Mouse (Mus musculus) lung, embryonic 15.5 days (tissue): ENCODE measurements around the gene Cntn4. TPM values are rescaled to one million over a fixed set of nuclear protein-coding genes. Genes with fewer than 3 reads are reported as not detected.

Experiments used
- ATAC-seq: fragments of 200-750 bp; cut with Nextera tagmentation; 2 replicates; pipeline ENCODE4 v1.8.0; 2017; ENCODE audit warnings: moderate number of reproducible peaks, borderline replicate concordance; ENCODE audit not compliant: low FRiP score, low TSS enrichment; ENCODE audit errors: extremely low read depth
- H3K27ac ChIP-seq: fragments of 300-500 bp; sonication (generic); 2 replicates; pipeline ENCODE4 v1.5.1; 2015; ENCODE audit warnings: moderate library complexity, mild to moderate bottlenecking, inconsistent platforms
- H3K27me3 ChIP-seq: fragments of 300-500 bp; sonication (generic); 2 replicates; pipeline ENCODE4 v1.6.1; 2015; ENCODE audit warnings: inconsistent platforms
- H3K36me3 ChIP-seq: fragments of 300-500 bp; sonication (generic); 2 replicates; pipeline ENCODE4 v1.6.1; 2015; ENCODE audit warnings: inconsistent platforms
- H3K4me1 ChIP-seq: fragments of 300-500 bp; sonication (generic); 2 replicates; pipeline ENCODE4 v1.6.1; 2015; ENCODE audit warnings: inconsistent platforms
- H3K4me2 ChIP-seq: fragments of 300-500 bp; sonication (generic); 2 replicates; pipeline ENCODE4 v1.6.1; 2015; ENCODE audit warnings: inconsistent platforms, mild to moderate bottlenecking, moderate library complexity
- H3K4me3 ChIP-seq: fragments of 300-500 bp; sonication (generic); 2 replicates; pipeline ENCODE4 v1.5.1; 2015; ENCODE audit warnings: mild to moderate bottlenecking, inconsistent platforms
- H3K9ac ChIP-seq: fragments of 300-500 bp; sonication (generic); 2 replicates; pipeline ENCODE4 v1.6.1; 2015; ENCODE audit warnings: inconsistent platforms
- H3K9me3 ChIP-seq: fragments of 300-500 bp; sonication (generic); 2 replicates; pipeline ENCODE4 v1.6.1; 2016; ENCODE audit warnings: inconsistent platforms
- WGBS: fragments of 180-500 bp; shearing (Covaris S2); methylation state at CpG from one replicate; pipeline ENCODE4 v1.1.7; 2015; 5-methylcytosine and 5-hydroxymethylcytosine counted together
- polyA plus RNA-seq: library from polyadenylated mRNA; unstranded; fragments of >200 nt; fragmentation: Nextera tagmentation; extraction: Ambion mirVana; gene quantifications from 2 replicates; pipeline ENCODE4 v1.2.1, GENCODE M21; 2015

Cntn4 gene
- polyA plus RNA-seq, 1 experiment from 2014 or later: 1.7 TPM

GRCm38 (mm10) chr6:106426615-106427014, 749.2 kb downstream of the Cntn4 start:
- Histone ChIP-seq H3K4me2 (no peak overlapping the region), H3K27me3 (no peaks in the 10 kb centered on the region), H3K9ac (no peak overlapping the region), H3K36me3 (no peaks in the 10 kb centered on the region), H3K9me3 (no peaks in the 10 kb centered on the region), H3K4me3 (no peak overlapping the region), H3K27ac (peak overlapping the region; percentile 19; the same call in 1 of the 2 replicates), H3K4me1 (0 out of 2 replicates have a peak, but pooled peaks cover 5% of the 10 kb centered on the region)
- 54% methylated on average over 3 of the region's 3 CpGs for WGBS
- peak; percentile 62; the same call in 1 of the 2 replicates for ATAC-seq

- Histone ChIP-seq H3K27me3 (no peaks in the 10 kb centered on the region), H3K9ac (no peak overlapping the region), H3K4me2 (no peak overlapping the region), H3K4me3 (no peak overlapping the region), H3K36me3 (no peaks in the 10 kb centered on the region), H3K9me3 (no peaks in the 10 kb centered on the region), H3K4me1 (0 out of 2 replicates have a peak, but pooled peaks cover 5% of the 10 kb centered on the region), H3K27ac (no peak overlapping the region)
- 88% methylated on average over 3 of the region's 3 CpGs for WGBS
- ATAC-seq: no peak
These were observed 754.0 kb downstream of the Cntn4 start for GRCm38 (mm10) chr6:106431466-106431865.

GRCm38 (mm10) chr6:106440786-106441185, 763.3 kb downstream of the Cntn4 start:
- H3K4me2 ChIP-seq: no peak overlapping the region
- 62% methylated on average over 1 of the region's 1 CpGs for whole genome bisulfite sequencing
- no peaks in the 10 kb centered on the region for H3K4me1 ChIP-seq
- H3K36me3 ChIP-seq: no peaks in the 10 kb centered on the region
- no peak overlapping the region for H3K4me3 ChIP-seq
- H3K9me3 ChIP-seq: no peaks in the 10 kb centered on the region
- no peak overlapping the region for H3K27ac ChIP-seq
- no peak overlapping the region for H3K9ac ChIP-seq
- ATAC-seq: no peak
- no peaks in the 10 kb centered on the region for H3K27me3 ChIP-seq

GRCm38 (mm10) chr6:106441246-106441645, 763.8 kb downstream of the Cntn4 start:
- no peak overlapping the region for H3K4me2 ChIP-seq
- no peak overlapping the region for H3K4me3 ChIP-seq
- no peaks in the 10 kb centered on the region for H3K9me3 ChIP-seq
- no peaks in the 10 kb centered on the region for H3K4me1 ChIP-seq
- no peak overlapping the region for H3K9ac ChIP-seq
- no peaks in the 10 kb centered on the region for H3K36me3 ChIP-seq
- no peak for ATAC-seq
- H3K27ac ChIP-seq: no peak overlapping the region
- 63% methylated on average over 3 of the region's 3 CpGs for WGBS
- no peaks in the 10 kb centered on the region for H3K27me3 ChIP-seq

- 51% methylated on average over 3 of the region's 3 CpGs for WGBS
- Histone ChIP-seq H3K4me3 (no peak overlapping the region), H3K9me3 (no peaks in the 10 kb centered on the region), H3K27ac (no peak overlapping the region), H3K36me3 (no peaks in the 10 kb centered on the region), H3K27me3 (no peaks in the 10 kb centered on the region), H3K4me2 (no peak overlapping the region), H3K4me1 (no peaks in the 10 kb centered on the region), H3K9ac (no peak overlapping the region)
- no peak for ATAC-seq
These were observed 776.8 kb downstream of the Cntn4 start for GRCm38 (mm10) chr6:106454131-106454838.

GRCm38 (mm10) chr6:106455616-106456015, 778.2 kb downstream of the Cntn4 start:
- WGBS: 82% methylated on average over 3 of the region's 3 CpGs
- H3K27ac ChIP-seq: no peak overlapping the region
- H3K4me1 ChIP-seq: no peaks in the 10 kb centered on the region
- H3K9ac ChIP-seq: no peak overlapping the region
- H3K4me2 ChIP-seq: no peak overlapping the region
- H3K9me3 ChIP-seq: no peaks in the 10 kb centered on the region
- no peaks in the 10 kb centered on the region for H3K27me3 ChIP-seq
- ATAC-seq: no peak
- no peaks in the 10 kb centered on the region for H3K36me3 ChIP-seq
- H3K4me3 ChIP-seq: no peak overlapping the region

- H3K27me3 ChIP-seq: no peaks in the 10 kb centered on the region
- no peaks in the 10 kb centered on the region for H3K4me1 ChIP-seq
- 29% methylated on average over 6 of the region's 6 CpGs for WGBS
- no peak overlapping the region for H3K4me2 ChIP-seq
- no peak overlapping the region for H3K4me3 ChIP-seq
- no peaks in the 10 kb centered on the region for H3K9me3 ChIP-seq
- H3K9ac ChIP-seq: no peak overlapping the region
- no peak overlapping the region for H3K27ac ChIP-seq
- no peaks in the 10 kb centered on the region for H3K36me3 ChIP-seq
- ATAC-seq: no peak
These were observed 780.7 kb downstream of the Cntn4 start for GRCm38 (mm10) chr6:106458166-106458565.

GRCm38 (mm10) chr6:106462403-106462802, 784.9 kb downstream of the Cntn4 start:
- Histone ChIP-seq H3K27ac (no peak overlapping the region), H3K4me1 (no peaks in the 10 kb centered on the region), H3K36me3 (no peaks in the 10 kb centered on the region), H3K9ac (no peak overlapping the region), H3K4me2 (no peak overlapping the region), H3K9me3 (no peaks in the 10 kb centered on the region), H3K4me3 (no peak overlapping the region), H3K27me3 (no peaks in the 10 kb centered on the region)
- WGBS: 84% methylated on average over 6 of the region's 6 CpGs
- ATAC-seq: no peak

- WGBS: 71% methylated on average over 2 of the region's 2 CpGs
- H3K9ac ChIP-seq: no peak overlapping the region
- H3K27ac ChIP-seq: no peak overlapping the region
- H3K9me3 ChIP-seq: no peaks in the 10 kb centered on the region
- no peaks in the 10 kb centered on the region for H3K27me3 ChIP-seq
- ATAC-seq: no peak
- H3K4me3 ChIP-seq: no peak overlapping the region
- H3K36me3 ChIP-seq: no peaks in the 10 kb centered on the region
- no peak overlapping the region for H3K4me2 ChIP-seq
- H3K4me1 ChIP-seq: no peaks in the 10 kb centered on the region
These were observed 786.4 kb downstream of the Cntn4 start for GRCm38 (mm10) chr6:106463857-106464256.

GRCm38 (mm10) chr6:106465766-106466165, 788.3 kb downstream of the Cntn4 start:
- Histone ChIP-seq H3K27me3 (no peaks in the 10 kb centered on the region), H3K4me3 (no peak overlapping the region), H3K4me2 (no peak overlapping the region), H3K9ac (no peak overlapping the region), H3K36me3 (no peaks in the 10 kb centered on the region), H3K27ac (no peak overlapping the region), H3K9me3 (no peaks in the 10 kb centered on the region), H3K4me1 (no peaks in the 10 kb centered on the region)
- 3% methylated on average over 2 of the region's 2 CpGs for WGBS
- ATAC-seq: no peak

- no peak overlapping the region for H3K9ac ChIP-seq
- H3K4me3 ChIP-seq: no peak overlapping the region
- H3K4me2 ChIP-seq: no peak overlapping the region
- no peak overlapping the region for H3K27ac ChIP-seq
- no peak for ATAC-seq
- no peaks in the 10 kb centered on the region for H3K9me3 ChIP-seq
- H3K4me1 ChIP-seq: no peaks in the 10 kb centered on the region
- no peaks in the 10 kb centered on the region for H3K27me3 ChIP-seq
- H3K36me3 ChIP-seq: no peaks in the 10 kb centered on the region
- 41% methylated on average over 5 of the region's 5 CpGs for WGBS
These were observed 789.0 kb downstream of the Cntn4 start for GRCm38 (mm10) chr6:106466267-106467029.
